Mouse (Mus musculus): ENCODE measurements around the gene Mybpc2. TPM values are rescaled to one million over a fixed set of nuclear protein-coding genes. Genes with fewer than 3 reads are reported as not detected.

Gene Mybpc2
- total RNA-seq, 1 experiment from 2014 or later: 7.9 TPM

Other genes starting within 250 kb of the Mybpc2 start
- gene Clec11a, start 217.8 kb downstream of the Mybpc2 start, total RNA-seq (2017): 3.3 and 4.3 TPM in 2 replicates
- gene Shank1, start 214.4 kb downstream of the Mybpc2 start, total RNA-seq (2017): 2.1 and 5.9 TPM in 2 replicates
- not detected in 2 replicates for gene Syt3, start 140.6 kb downstream of the Mybpc2 start, total RNA-seq (2017)
- not detected in 2 replicates for gene 1700008O03Rik, start 138.8 kb downstream of the Mybpc2 start, total RNA-seq (2017)
- gene Lrrc4b, start 95.6 kb downstream of the Mybpc2 start, total RNA-seq (2017): not detected in 2 replicates
- not detected in 2 replicates for gene Aspdh, start 59.3 kb downstream of the Mybpc2 start, total RNA-seq (2017)
- gene Josd2, start 56.7 kb downstream of the Mybpc2 start, total RNA-seq (2017): 19.9 and 24.7 TPM in 2 replicates
- 29.0 and 37.8 TPM in 2 replicates for gene Emc10, start 28.1 kb downstream of the Mybpc2 start, total RNA-seq (2017)
- gene Fam71e1, start 28.1 kb downstream of the Mybpc2 start, total RNA-seq (2017): 7.3 and 7.6 TPM in 2 replicates
- gene Spib, start 7.4 kb upstream of the Mybpc2 start, total RNA-seq (2017): 205 and 207 TPM in 2 replicates
- gene Pold1, start 24.2 kb upstream of the Mybpc2 start, total RNA-seq (2017): 53.4 and 61.8 TPM in 2 replicates
- 180 and 184 TPM in 2 replicates for gene Nr1h2, start 29.3 kb upstream of the Mybpc2 start, total RNA-seq (2017)
- gene Napsa, start 47.7 kb upstream of the Mybpc2 start, total RNA-seq (2017): 115 and 117 TPM in 2 replicates
- 0.81 and 1.4 TPM in 2 replicates for gene Kcnc3, start 66.0 kb upstream of the Mybpc2 start, total RNA-seq (2017)
- not detected in 2 replicates for gene Myh14, start 146.2 kb upstream of the Mybpc2 start, total RNA-seq (2017)
- not detected in 2 replicates for gene Izumo2, start 184.1 kb upstream of the Mybpc2 start, total RNA-seq (2017)
- gene Vrk3, start 223.8 kb upstream of the Mybpc2 start, total RNA-seq (2017): 49.1 and 52.8 TPM in 2 replicates
- gene Zfp473, start 226.4 kb upstream of the Mybpc2 start, total RNA-seq (2017): 0.98 and 1.5 TPM in 2 replicates